Mouse (Mus musculus): ENCODE results near the gene Vax2. TPM values are rescaled to one million over a fixed set of nuclear protein-coding genes. Genes with fewer than 3 reads are reported as not detected.

Gene Vax2
- polyA plus RNA-seq, 1 experiment from 2014 or later: 0.14 TPM

- ChIA-PET CTCF (no interaction called here), POLR2A (interaction anchor here (0.7 kb wide), 1 partner anchor 16 kb away, joined by 6 read pairs; no protein-coding TSS in a partner anchor)
- peaks cover 17% of the 10 kb centered on the region for H3K27me3 ChIP-seq
- TF ChIP-seq CTCF (IDR thresholded peaks at IDR 0.05): no peak
- ATAC-seq (no peak), DNase-seq (ENCODE audit: low read depth, low spot score) (no peak)
- in situ Hi-C loops (cut with MboI; ENCODE audit: low pct_unique_long_range_greater_than_20kb): no loop called here
Measured at GRCm38 (mm10) chr6:83756051-83756450, 45.0 kb downstream of the Vax2 start.

- TF ChIP-seq CTCF (IDR thresholded peaks at IDR 0.05): no peak
- no peak for ATAC-seq
- POLR2A ChIA-PET: no interaction called here
- no peak for DNase-seq (ENCODE audit: low read depth, low spot score)
- in situ Hi-C loops (cut with MboI; ENCODE audit: low pct_unique_long_range_greater_than_20kb): no loop called here
- H3K27me3 ChIP-seq: no peaks in the 10 kb centered on the region
- CTCF ChIA-PET: interaction anchor here (1.0 to 1.6 kb wide), 2 partner anchors 11 to 14 kb away, joined by 3 to 7 read pairs; partner anchors contain the start of gene Tex261
Measured at GRCm38 (mm10) chr6:83762344-83762743, 51.3 kb downstream of the Vax2 start, which contains the start of gene Ankrd53. Gene Ankrd53, plus strand, starts transcription at chr6:83762644.

GRCm38 (mm10) chr6:83762880-83763431, 51.9 kb downstream of the Vax2 start:
- POLR2A ChIA-PET: no interaction called here
- H3K27me3 ChIP-seq: no peaks in the 10 kb centered on the region
- no peak for TF ChIP-seq CTCF (IDR thresholded peaks at IDR 0.05)
- ATAC-seq (no peak), DNase-seq (ENCODE audit: low read depth, low spot score) (no peak)
- in situ Hi-C loops (cut with MboI; ENCODE audit: low pct_unique_long_range_greater_than_20kb): no loop called here
- CTCF ChIA-PET: interaction anchor here (1.0 to 1.6 kb wide), 2 partner anchors 12 to 13 kb away, joined by 3 to 7 read pairs; partner anchors contain the start of gene Tex261

- ATAC-seq (no peak), DNase-seq (ENCODE audit: low read depth, low spot score) (no peak)
- TF ChIP-seq CTCF (IDR thresholded peaks at IDR 0.05): no peak
- H3K27me3 ChIP-seq: no peaks in the 10 kb centered on the region
- POLR2A ChIA-PET: no interaction called here
- in situ Hi-C loops (cut with MboI; ENCODE audit: low pct_unique_long_range_greater_than_20kb): no loop called here
- CTCF ChIA-PET: interaction anchor here (2.1 kb wide), 1 partner anchor 9 kb away, joined by 7 read pairs; the partner anchor contains the start of gene Tex261
Measured at GRCm38 (mm10) chr6:83766982-83767381, 55.9 kb downstream of the Vax2 start.

GRCm38 (mm10) chr6:83768485-83768884, 57.4 kb downstream of the Vax2 start:
- no peak for TF ChIP-seq CTCF (IDR thresholded peaks at IDR 0.05)
- H3K27me3 ChIP-seq: no peaks in the 10 kb centered on the region
- no peak for ATAC-seq
- ChIA-PET POLR2A (no interaction called here), CTCF (interaction anchor here (0.9 to 1.2 kb wide), 2 partner anchors 10 to 37 kb away, joined by 3 to 4 read pairs; no protein-coding TSS in a partner anchor)
- in situ Hi-C loops (cut with MboI; ENCODE audit: low pct_unique_long_range_greater_than_20kb): no loop called here
- no peak for DNase-seq (ENCODE audit: low read depth, low spot score)

GRCm38 (mm10) chr6:83774126-83774525, 63.1 kb downstream of the Vax2 start:
- TF ChIP-seq CTCF (IDR thresholded peaks at IDR 0.05): no peak
- DNase-seq (ENCODE audit: low read depth, low spot score) (no peak), ATAC-seq (no peak)
- ChIA-PET POLR2A (no interaction called here), CTCF (no interaction called here)
- no peaks in the 10 kb centered on the region for H3K27me3 ChIP-seq
- in situ Hi-C loops (cut with MboI; ENCODE audit: low pct_unique_long_range_greater_than_20kb): no loop called here

- DNase-seq (ENCODE audit: low read depth, low spot score) (no peak), ATAC-seq (peak; percentile 19)
- POLR2A ChIA-PET: interaction anchor here (0.6 kb wide), 1 partner anchor 606 kb away, joined by 3 read pairs; no protein-coding TSS in a partner anchor
- no peaks in the 10 kb centered on the region for H3K27me3 ChIP-seq
- CTCF ChIA-PET: interaction anchor here (0.6 to 2.1 kb wide), 9 partner anchors 8 to 43 kb away, joined by 3 to 8 read pairs (median 7); partner anchors contain the start of gene Ankrd53
- in situ Hi-C loops (cut with MboI; ENCODE audit: low pct_unique_long_range_greater_than_20kb): loop anchor here (5.0 kb wide), 1 partner anchor 83 kb away; no protein-coding TSS in a partner anchor
- TF ChIP-seq CTCF (IDR thresholded peaks at IDR 0.05): no peak
Measured at GRCm38 (mm10) chr6:83774781-83775563, 63.9 kb downstream of the Vax2 start.

- in situ Hi-C loops (cut with MboI; ENCODE audit: low pct_unique_long_range_greater_than_20kb): loop anchor here (5.0 kb wide), 1 partner anchor 83 kb away; no protein-coding TSS in a partner anchor
- ATAC-seq (peak; percentile 87), DNase-seq (ENCODE audit: low read depth, low spot score) (peak; percentile 70)
- no peaks in the 10 kb centered on the region for H3K27me3 ChIP-seq
- POLR2A ChIA-PET: interaction anchor here (0.6 kb wide), 1 partner anchor 607 kb away, joined by 3 read pairs; no protein-coding TSS in a partner anchor
- CTCF ChIA-PET: interaction anchor here (0.6 to 2.1 kb wide), 16 partner anchors 9 to 86 kb away, joined by 3 to 8 read pairs (median 5); partner anchors contain the start of gene Ankrd53
- no peak for TF ChIP-seq CTCF (IDR thresholded peaks at IDR 0.05)
Measured at GRCm38 (mm10) chr6:83775638-83776293, 64.7 kb downstream of the Vax2 start, which contains the start of gene Tex261. Gene Tex261, minus strand, starts transcription at chr6:83775813.

- in situ Hi-C loops (cut with MboI; ENCODE audit: low pct_unique_long_range_greater_than_20kb): loop anchor here (5.0 kb wide), 1 partner anchor 86 kb away; no protein-coding TSS in a partner anchor
- POLR2A ChIA-PET: no interaction called here
- no peak for ATAC-seq
- DNase-seq (ENCODE audit: low read depth, low spot score): no peak
- CTCF ChIA-PET: interaction anchor here (0.9 to 1.0 kb wide), 3 partner anchors 9 to 13 kb away, joined by 3 to 7 read pairs (median 4); no protein-coding TSS in a partner anchor
- no peak for TF ChIP-seq CTCF (IDR thresholded peaks at IDR 0.05)
- H3K27me3 ChIP-seq: no peaks in the 10 kb centered on the region
Measured at GRCm38 (mm10) chr6:83778306-83778705, 67.2 kb downstream of the Vax2 start.

- CTCF ChIA-PET: interaction anchor here (0.9 to 1.1 kb wide), 5 partner anchors 8 to 20 kb away, joined by 3 to 7 read pairs (median 4); no protein-coding TSS in a partner anchor
- POLR2A ChIA-PET: no interaction called here
- DNase-seq (ENCODE audit: low read depth, low spot score): no peak
- TF ChIP-seq CTCF (IDR thresholded peaks at IDR 0.05): no peak
- no peak for ATAC-seq
- in situ Hi-C loops (cut with MboI; ENCODE audit: low pct_unique_long_range_greater_than_20kb): loop anchor here (5.0 kb wide), 1 partner anchor 87 kb away; no protein-coding TSS in a partner anchor
- H3K27me3 ChIP-seq: no peaks in the 10 kb centered on the region
Measured at GRCm38 (mm10) chr6:83779026-83779425, 68.0 kb downstream of the Vax2 start.
